Comparison of ENCODE assay signal across 16 mouse cellular contexts in genomic region chr19:55767104-55767503, GRCm38 (mm10). TPM values are rescaled to one million over a fixed set of nuclear protein-coding genes. Genes with fewer than 3 reads are reported as not detected.
DNase-seq lines count a peak whose midpoint lies in the region; TF ChIP-seq lines count a peak whose summit lies in the region.
"Had no signal": no experiment of that assay in that cellular context is flagged by ENCODE, and none has a peak within 500 bp of the region (broad histone marks: within the 10 kb centered on the region; RNA-seq: fewer than 3 reads in every experiment).

No protein-coding gene starts in this region.

- no peak for TF ChIP-seq POLR2A in cerebellum, adult 2 months (IDR thresholded peaks at IDR 0.05; ENCODE audit: borderline replicate concordance, insufficient read depth, low read length)

- no peaks in the 10 kb centered on the region for H3K27me3 ChIP-seq in limb, embryonic 10.5 days (ENCODE audit: low read depth, poor library complexity, severe bottlenecking)
- H3K27me3 ChIP-seq in cerebellum, adult 2 months (ENCODE audit: control insufficient read depth, insufficient read depth, low read length), result no peaks in the 10 kb centered on the region
- H3K27me3 ChIP-seq: hindbrain, embryonic 12.5 days; neural tube, embryonic 15.5 days had no signal

- H3K36me3 ChIP-seq in limb, embryonic 10.5 days, result peaks cover 55% of the 10 kb centered on the region
- H3K36me3 ChIP-seq: hindbrain, embryonic 12.5 days; neural tube, embryonic 15.5 days had no signal

- H3K27ac ChIP-seq in gastrocnemius, adult 2 months, result peak overlapping the region; percentile 61
- peak overlapping the region; percentile 58 for H3K27ac ChIP-seq in limb, embryonic 10.5 days
- no peak overlapping the region for H3K27ac ChIP-seq in cerebellum, adult 2 months (ENCODE audit: insufficient read depth, low read length)
- H3K27ac ChIP-seq: hindbrain, embryonic 12.5 days; neural tube, embryonic 15.5 days had no signal

- no peak for DNase-seq in gastrocnemius, adult 2 months
- DNase-seq in gastrocnemius, adult 8-10 months (ENCODE audit: low spot score in 2 of 2), result no peak
- peak; percentile 81 for DNase-seq in 3T3-L1 (ENCODE audit: low read depth, low spot score)
- peak; percentile 26 for DNase-seq in adrenal gland, postnatal 14 days
- DNase-seq in limb, embryonic 10.5 days (ENCODE audit: low spot score), result no peak
- DNase-seq in layer of hippocampus, adult 9-11 months, result no peak
- DNase-seq in cerebellum, adult 2 months, result no peak
- DNase-seq: cerebellum, adult 8-10 months; kidney, postnatal 10 days; liver; liver, postnatal 0 days; lung, postnatal 14 days; right cerebral cortex, postnatal 25 days had no signal

- no peak overlapping the region for H3K4me3 ChIP-seq in gastrocnemius, adult 2 months
- no peak overlapping the region for H3K4me3 ChIP-seq in limb, embryonic 10.5 days
- no peak overlapping the region for H3K4me3 ChIP-seq in cerebellum, adult 2 months (replicated peaks; ENCODE audit: insufficient read depth, low read depth, low read length)
- H3K4me3 ChIP-seq: erythroblast, embryonic 14.5 days; hindbrain, embryonic 12.5 days; neural tube, embryonic 15.5 days had no signal

- no peak for TF ChIP-seq CTCF in gastrocnemius, adult 2 months (IDR thresholded peaks at IDR 0.05)
- no peak for TF ChIP-seq CTCF in cerebellum, adult 2 months (IDR thresholded peaks at IDR 0.05; ENCODE audit: borderline replicate concordance, insufficient read depth, low read depth, low read length)

- intact Hi-C loops in gastrocnemius, adult 2 months (cut with DNase I), result no loop called here

- no peaks in the 10 kb centered on the region for H3K9me3 ChIP-seq in limb, embryonic 10.5 days (replicated peaks)
- H3K9me3 ChIP-seq: hindbrain, embryonic 12.5 days; neural tube, embryonic 15.5 days had no signal

- 62% methylated on average over 6 of the region's 6 CpGs for WGBS in limb, embryonic 10.5 days
- 84% methylated on average over 6 of the region's 6 CpGs for WGBS in cerebellum, adult 2 months

- H3K4me1 ChIP-seq in limb, embryonic 10.5 days, result peaks cover 78% of the 10 kb centered on the region
- H3K4me1 ChIP-seq in cerebellum, adult 2 months (ENCODE audit: control insufficient read depth, insufficient read depth, low read length), result no peaks in the 10 kb centered on the region

RNA-seq across cellular contexts. Expression of gene Tcf7l2, which starts 25.5 kb away (rescaled TPM):
- 10 to 100 TPM; 10.3 to 11.0 TPM for total RNA-seq in gastrocnemius, adult 2 months (2021)
- 10 to 100 TPM in 1 of 4 experiments, 1 to 10 TPM in 3; 5.7 to 10.7 (median 7.7) TPM for total RNA-seq in gastrocnemius, adult 8-10 months (2022)
- total RNA-seq in adrenal gland, postnatal 14 days (2021), result 26.6 and 29.7 TPM in 2 replicates
- polyA plus RNA-seq in limb, embryonic 10.5 days (2016; fragmentation: Nextera tagmentation; extraction: Ambion mirVana), result 96.4 and 166 TPM in 2 replicates
- polyA plus RNA-seq in cerebellum, adult 2 months (2012; rRNA removed), result 17.5 and 23.3 TPM in 2 replicates

Comparison
In these comparisons a context has a peak if more than half of its experiments do, and no peak if none do; other contexts are left out.
1. DNase-seq: peak in 3T3-L1 (single experiment) and adrenal gland, postnatal 14 days (single experiment); none in gastrocnemius, adult 2 months (single experiment), gastrocnemius, adult 8-10 months (0 of 2), limb, embryonic 10.5 days (single experiment), layer of hippocampus, adult 9-11 months (single experiment) and cerebellum, adult 2 months (0 of 2).